Mouse (Mus musculus) E14TG2a.4 (cell line): Measurements from ENCODE around the gene Rtn3.
"Not testable (repeated sequence)": the region's sequence is repeated elsewhere in the genome, so short reads cannot be mapped to it uniquely, and the experiment has no call there.

Experiments
- H3K27me3 ChIP-seq: 2 replicates; pipeline ENCODE4 v1.6.1; 2014; ENCODE audit warnings: low read length, control low read depth; ENCODE audit not compliant: insufficient read depth
- H3K36me3 ChIP-seq: 2 replicates; pipeline ENCODE4 v1.6.1; 2014; ENCODE audit warnings: low read length, control low read depth; ENCODE audit not compliant: insufficient read depth
- H3K4me1 ChIP-seq: replicated peaks from 2 replicates; pipeline ENCODE4 v1.6.1; 2014; ENCODE audit warnings: low read depth, low read length, control low read depth
- H3K4me3 ChIP-seq: replicated peaks from 2 replicates; pipeline ENCODE4 v1.5.1; 2014; ENCODE audit warnings: mild to moderate bottlenecking, low read length
- H3K9me3 ChIP-seq: 2 replicates; pipeline ENCODE4 v1.6.1; 2014; ENCODE audit warnings: low read length, control low read depth
- CTCF ChIP-seq: conservative IDR thresholded peaks from 2 replicates; pipeline ENCODE4 v1.5.1; 2014; ENCODE audit warnings: low read length
- NANOG ChIP-seq: IDR thresholded peaks from 2 replicates; pipeline ENCODE4 v1.6.1; 2014; ENCODE audit warnings: borderline replicate concordance, low read length, mixed read lengths
- POU5F1 ChIP-seq: IDR thresholded peaks from 2 replicates; pipeline ENCODE4 v1.6.1; 2014; ENCODE audit warnings: low read length, borderline replicate concordance

Rtn3 gene

DNA sequence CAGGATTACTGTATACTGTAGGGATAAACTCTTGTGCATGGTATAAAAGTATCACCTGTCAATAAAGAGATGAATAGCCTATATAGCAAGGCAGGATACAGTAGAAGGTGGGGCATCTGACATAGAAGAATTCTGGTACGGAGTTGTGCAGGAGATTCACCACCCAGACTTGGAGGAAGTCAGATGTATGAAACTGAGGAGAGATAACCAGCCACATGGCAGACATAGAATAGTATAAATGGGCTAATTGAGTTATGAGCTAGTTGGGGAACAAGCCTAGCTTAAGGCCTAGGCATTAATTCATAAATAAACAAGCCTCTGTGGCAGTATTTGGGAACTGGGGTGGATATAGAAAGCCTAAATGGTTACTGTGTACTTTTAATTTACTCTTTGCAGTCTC, 33.4 kb upstream of the Rtn3 start:
- Histone ChIP-seq H3K4me1 (peaks cover 30% of the 10 kb centered on the region), H3K27me3 (no peaks in the 10 kb centered on the region), H3K4me3 (no peak overlapping the region), H3K36me3 (peaks cover 55% of the 10 kb centered on the region), H3K9me3 (no peaks in the 10 kb centered on the region)
- TF ChIP-seq CTCF (no peak), POU5F1 (no peak), NANOG (no peak)

GRCm38 (mm10) chr19:7508026-7508425, 24.9 kb upstream of the Rtn3 start:
- no peaks in the 10 kb centered on the region for H3K27me3 ChIP-seq
- peak; percentile 43 for TF ChIP-seq CTCF
- TF ChIP-seq POU5F1: no peak
- no peak for TF ChIP-seq NANOG
- no peak overlapping the region for H3K4me3 ChIP-seq
- peaks cover 37% of the 10 kb centered on the region for H3K36me3 ChIP-seq
- H3K9me3 ChIP-seq: no peaks in the 10 kb centered on the region
- H3K4me1 ChIP-seq: peaks cover 10% of the 10 kb centered on the region

DNA sequence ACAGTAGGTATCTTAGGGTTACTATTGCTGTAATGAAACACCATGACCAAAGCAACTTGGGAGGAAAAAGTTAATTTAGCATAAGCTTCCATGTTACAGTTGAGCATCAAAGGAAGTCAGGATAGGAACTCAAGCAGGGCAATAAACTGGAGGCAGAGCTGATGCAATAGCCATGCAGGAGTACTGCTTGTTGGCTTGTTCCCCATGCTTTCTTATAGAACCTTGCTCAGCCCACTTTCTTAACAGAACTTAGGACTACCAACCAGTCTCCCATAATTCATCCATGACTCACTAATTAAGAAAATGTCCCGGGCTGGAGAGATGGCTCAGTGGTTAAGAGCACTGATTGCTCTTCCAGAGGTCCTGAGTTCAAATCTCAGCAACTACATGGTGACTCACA, 23.2 kb upstream of the Rtn3 start:
- Histone ChIP-seq H3K4me3 (no peak overlapping the region), H3K4me1 (peaks cover 8% of the 10 kb centered on the region), H3K27me3 (no peaks in the 10 kb centered on the region), H3K9me3 (no peaks in the 10 kb centered on the region), H3K36me3 (peaks cover 22% of the 10 kb centered on the region)
- TF ChIP-seq NANOG: no peak
- TF ChIP-seq POU5F1: no peak
- TF ChIP-seq CTCF: no peak

GRCm38 (mm10) chr19:7502432-7502831, 19.4 kb upstream of the Rtn3 start:
- H3K36me3 ChIP-seq: peaks cover 6% of the 10 kb centered on the region; the same call in 1 of the 2 replicates
- no peak overlapping the region for H3K4me3 ChIP-seq
- H3K4me1 ChIP-seq: peaks cover 14% of the 10 kb centered on the region
- H3K9me3 ChIP-seq: no peaks in the 10 kb centered on the region
- no peak for TF ChIP-seq POU5F1
- no peak for TF ChIP-seq CTCF
- TF ChIP-seq NANOG: no peak
- no peaks in the 10 kb centered on the region for H3K27me3 ChIP-seq

DNA sequence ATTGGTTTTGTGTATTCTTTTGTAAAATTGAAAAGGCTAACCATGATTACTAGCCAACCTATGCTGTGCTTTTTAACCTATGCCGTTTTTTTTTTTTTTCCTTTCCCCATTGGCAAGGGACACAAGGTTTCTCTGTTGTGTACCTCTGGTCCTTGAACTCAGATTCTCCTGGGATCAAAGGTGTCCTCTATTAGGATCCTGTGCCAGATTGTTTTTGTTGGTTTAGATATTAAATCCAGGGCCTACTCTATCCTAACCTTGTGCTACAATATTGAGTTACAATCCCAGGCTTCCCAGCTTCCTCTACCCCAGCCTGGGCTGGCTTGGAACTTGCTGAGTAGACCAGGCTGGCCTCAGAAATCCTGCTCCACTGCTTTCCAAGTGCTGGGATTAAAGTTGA, 17.6 kb upstream of the Rtn3 start:
- no peak overlapping the region for H3K4me3 ChIP-seq
- H3K36me3 ChIP-seq: peaks cover 6% of the 10 kb centered on the region; the same call in 1 of the 2 replicates
- H3K27me3 ChIP-seq: no peaks in the 10 kb centered on the region
- TF ChIP-seq CTCF (no peak), NANOG (no peak), POU5F1 (no peak)
- peaks cover 23% of the 10 kb centered on the region for H3K4me1 ChIP-seq
- H3K9me3 ChIP-seq: no peaks in the 10 kb centered on the region

- Histone ChIP-seq H3K36me3 (peaks cover 6% of the 10 kb centered on the region; the same call in 1 of the 2 replicates), H3K4me1 (peaks cover 27% of the 10 kb centered on the region), H3K27me3 (no peaks in the 10 kb centered on the region), H3K9me3 (no peaks in the 10 kb centered on the region), H3K4me3 (no peak overlapping the region)
- TF ChIP-seq POU5F1 (no peak), NANOG (no peak), CTCF (no peak)
Measured at GRCm38 (mm10) chr19:7498816-7499215, 15.7 kb upstream of the Rtn3 start.

- Histone ChIP-seq H3K4me3 (0 out of 2 replicates have a peak overlapping the region, but pooled peaks have one; percentile 93), H3K4me1 (peaks cover 43% of the 10 kb centered on the region)
- H3K36me3 ChIP-seq, H3K9me3 ChIP-seq, H3K27me3 ChIP-seq: not testable (repeated sequence)
Measured at GRCm38 (mm10) chr19:7496070-7496469, 13.0 kb upstream of the Rtn3 start.

DNA sequence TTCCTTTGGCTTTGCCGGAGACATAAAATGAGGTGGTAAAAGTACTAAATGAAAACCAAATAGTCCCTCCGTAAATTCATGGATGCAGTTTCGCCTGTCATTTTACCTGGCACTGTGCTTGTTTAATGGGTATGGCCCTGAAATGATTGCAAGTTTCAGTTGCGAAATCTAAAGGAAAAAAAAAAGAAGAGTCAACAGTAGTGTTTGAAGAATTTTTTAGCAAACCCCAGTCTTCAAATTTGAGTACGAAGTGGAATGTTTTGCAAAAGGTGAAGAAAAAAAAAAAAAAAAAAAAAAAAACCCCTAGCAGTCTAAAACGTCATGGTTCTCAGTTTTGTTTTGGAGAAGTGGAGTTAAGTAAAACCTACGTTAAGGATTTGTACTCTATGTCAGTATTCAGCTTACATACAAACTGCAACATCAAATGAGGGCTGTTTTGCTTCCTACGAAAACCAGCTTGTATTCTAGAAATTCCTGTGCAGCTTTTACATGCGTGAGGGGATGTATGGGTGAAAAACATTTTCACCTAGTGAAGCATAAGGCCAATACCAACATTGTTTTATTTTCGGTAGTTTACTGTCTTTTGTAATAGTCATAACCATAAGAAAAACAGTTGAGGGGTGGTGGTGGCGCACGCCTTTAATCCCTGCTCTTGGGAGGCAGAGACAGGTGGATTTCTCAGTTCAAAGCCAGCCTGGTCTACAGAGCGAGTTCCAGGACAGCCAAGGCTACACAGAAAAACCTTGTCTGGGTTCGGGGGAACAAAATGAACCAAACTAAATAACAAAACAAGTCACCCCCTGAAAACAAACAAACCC, 12.3 kb upstream of the Rtn3 start:
- no peak for TF ChIP-seq NANOG
- no peak for TF ChIP-seq CTCF
- TF ChIP-seq POU5F1: no peak
- Histone ChIP-seq H3K4me1 (peaks cover 43% of the 10 kb centered on the region), H3K4me3 (peak overlapping the region; percentile 93), H3K9me3 (no peaks in the 10 kb centered on the region), H3K27me3 (no peaks in the 10 kb centered on the region), H3K36me3 (peaks cover 6% of the 10 kb centered on the region; the same call in 1 of the 2 replicates)
